Mouse (Mus musculus) heart, embryonic 11.5 days (tissue): ENCODE measurements around the gene Iqsec3. TPM values are rescaled to one million over a fixed set of nuclear protein-coding genes. Genes with fewer than 3 reads are reported as not detected.

Source experiments
- ATAC-seq: fragments of 200-750 bp; cut with Nextera tagmentation; replicated peaks from 2 replicates; pipeline ENCODE4 v1.8.0; 2017; ENCODE audit warnings: moderate library complexity; ENCODE audit not compliant: insufficient number of reproducible peaks, low FRiP score, low TSS enrichment
- H3K27ac ChIP-seq: fragments of 300-500 bp; sonication (generic); 2 replicates; pipeline ENCODE4 v1.5.1; 2014; ENCODE audit warnings: mild to moderate bottlenecking, low read depth, low read length
- H3K27me3 ChIP-seq: fragments of 300-500 bp; sonication (generic); 2 replicates; pipeline ENCODE4 v1.6.1; 2014; ENCODE audit warnings: mild to moderate bottlenecking, low read length, mixed read lengths; ENCODE audit not compliant: control insufficient read depth, insufficient read depth
- H3K36me3 ChIP-seq: fragments of 300-500 bp; sonication (generic); 2 replicates; pipeline ENCODE4 v1.6.1; 2014; ENCODE audit warnings: mild to moderate bottlenecking, low read length, moderate library complexity, mixed read lengths; ENCODE audit not compliant: control insufficient read depth, insufficient read depth
- H3K4me1 ChIP-seq: fragments of 300-500 bp; sonication (generic); 2 replicates; pipeline ENCODE4 v1.6.1; 2014; ENCODE audit warnings: low read length; ENCODE audit not compliant: control insufficient read depth, insufficient read depth
- H3K4me2 ChIP-seq: fragments of 300-500 bp; sonication (generic); 2 replicates; pipeline ENCODE4 v1.6.1; 2014; ENCODE audit warnings: mild to moderate bottlenecking, moderate library complexity
- H3K4me3 ChIP-seq: fragments of 300-500 bp; sonication (generic); 2 replicates; pipeline ENCODE4 v1.5.1; 2014; ENCODE audit warnings: low read depth, low read length
- H3K9ac ChIP-seq: fragments of 300-500 bp; sonication (generic); 2 replicates; pipeline ENCODE4 v1.6.1; 2014; ENCODE audit warnings: mild to moderate bottlenecking, low read depth, low read length, moderate library complexity
- H3K9me3 ChIP-seq: fragments of 300-500 bp; sonication (generic); replicated peaks from 2 replicates; pipeline ENCODE4 v1.6.1; 2016; ENCODE audit warnings: low read length; ENCODE audit not compliant: control insufficient read depth
- WGBS: fragments of 180-500 bp; shearing (Covaris S2); extraction: QIAGEN DNeasy Blood & Tissue Kit; methylation state at CpG from one replicate; pipeline ENCODE4 v1.1.7; 2014; ENCODE audit not compliant: insufficient replicate concordance; 5-methylcytosine and 5-hydroxymethylcytosine counted together
- polyA plus RNA-seq: library from polyadenylated mRNA; unstranded; fragments of >200 nt; fragmentation: Nextera tagmentation; extraction: Ambion mirVana; gene quantifications from 2 replicates; pipeline ENCODE4 v1.2.1, GENCODE M21; 2014

Gene Iqsec3
- polyA plus RNA-seq, 1 experiment from 2014 or later: 0.04 TPM

GRCm38 (mm10) chr6:121508266-121508665, 34.8 kb upstream of the Iqsec3 start:
- H3K27ac ChIP-seq: no peak overlapping the region
- H3K36me3 ChIP-seq: no peaks in the 10 kb centered on the region
- 69% methylated on average over 5 of the region's 5 CpGs for WGBS
- H3K9ac ChIP-seq: no peak overlapping the region
- H3K4me2 ChIP-seq: no peak overlapping the region
- no peaks in the 10 kb centered on the region for H3K27me3 ChIP-seq
- no peak overlapping the region for H3K4me3 ChIP-seq
- no peaks in the 10 kb centered on the region for H3K4me1 ChIP-seq
- H3K9me3 ChIP-seq: no peaks in the 10 kb centered on the region
- ATAC-seq: no peak

GRCm38 (mm10) chr6:121501044-121501638, 27.7 kb upstream of the Iqsec3 start:
- no peak for ATAC-seq

DNA sequence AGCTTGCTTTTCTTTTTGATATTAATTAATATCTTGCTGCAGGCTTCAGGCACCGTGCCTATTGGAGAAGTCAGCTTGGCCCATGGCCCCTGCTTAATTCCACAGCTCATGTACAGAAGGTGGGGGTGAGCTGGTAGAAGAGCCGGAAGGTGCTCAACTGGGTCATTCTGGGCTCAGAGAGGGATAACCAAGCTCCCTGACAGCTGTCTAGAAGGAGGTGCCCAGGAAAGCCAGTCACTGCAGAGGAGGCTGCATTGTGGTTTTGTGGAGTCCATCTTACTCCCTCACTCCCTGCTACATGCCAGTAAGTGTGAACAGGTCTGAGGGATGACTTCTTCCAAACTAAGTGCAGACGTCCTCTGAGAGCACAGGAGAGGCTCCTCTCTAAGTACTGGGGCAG, 26.4 kb upstream of the Iqsec3 start:
- Histone ChIP-seq H3K4me1 (no peaks in the 10 kb centered on the region), H3K9me3 (no peaks in the 10 kb centered on the region), H3K4me3 (no peak overlapping the region), H3K27ac (no peak overlapping the region), H3K27me3 (0 out of 2 replicates have a peak, but pooled peaks cover 2% of the 10 kb centered on the region), H3K4me2 (no peak overlapping the region), H3K9ac (no peak overlapping the region), H3K36me3 (no peaks in the 10 kb centered on the region)
- WGBS: 60% methylated on average over 3 of the region's 3 CpGs
- no peak for ATAC-seq

More at GRCm38 (mm10) chr6:121501044-121501638, 27.7 kb upstream of the Iqsec3 start:
- Histone ChIP-seq H3K4me3 (no peak overlapping the region), H3K27ac (no peak overlapping the region), H3K36me3 (no peaks in the 10 kb centered on the region), H3K27me3 (0 out of 2 replicates have a peak, but pooled peaks cover 2% of the 10 kb centered on the region), H3K4me1 (no peaks in the 10 kb centered on the region), H3K9ac (no peak overlapping the region), H3K4me2 (no peak overlapping the region), H3K9me3 (no peaks in the 10 kb centered on the region)
- WGBS: 60% methylated on average over 3 of the region's 3 CpGs

GRCm38 (mm10) chr6:121498819-121499535, 25.5 kb upstream of the Iqsec3 start:
- H3K4me3 ChIP-seq: no peak overlapping the region

GRCm38 (mm10) chr6:121495606-121496005, 22.1 kb upstream of the Iqsec3 start:
- H3K4me1 ChIP-seq: no peaks in the 10 kb centered on the region
- ATAC-seq: no peak
- H3K4me3 ChIP-seq: no peak overlapping the region
- H3K27ac ChIP-seq: no peak overlapping the region
- H3K9me3 ChIP-seq: no peaks in the 10 kb centered on the region
- H3K36me3 ChIP-seq: no peaks in the 10 kb centered on the region
- no peak overlapping the region for H3K4me2 ChIP-seq
- no peak overlapping the region for H3K9ac ChIP-seq
- 55% methylated on average over 7 of the region's 7 CpGs for WGBS
- H3K27me3 ChIP-seq: 0 out of 2 replicates have a peak, but pooled peaks cover 2% of the 10 kb centered on the region

More at GRCm38 (mm10) chr6:121498819-121499535, 25.5 kb upstream of the Iqsec3 start:
- 18% methylated on average over 9 of the region's 9 CpGs for WGBS
- Histone ChIP-seq H3K9ac (no peak overlapping the region), H3K36me3 (no peaks in the 10 kb centered on the region), H3K9me3 (no peaks in the 10 kb centered on the region), H3K4me2 (no peak overlapping the region), H3K27ac (no peak overlapping the region), H3K4me1 (no peaks in the 10 kb centered on the region), H3K27me3 (0 out of 2 replicates have a peak, but pooled peaks cover 2% of the 10 kb centered on the region)
- no peak for ATAC-seq

- 73% methylated on average over 1 of the region's 1 CpGs for WGBS
These were observed 21.5 kb upstream of the Iqsec3 start for GRCm38 (mm10) chr6:121495026-121495425.

DNA sequence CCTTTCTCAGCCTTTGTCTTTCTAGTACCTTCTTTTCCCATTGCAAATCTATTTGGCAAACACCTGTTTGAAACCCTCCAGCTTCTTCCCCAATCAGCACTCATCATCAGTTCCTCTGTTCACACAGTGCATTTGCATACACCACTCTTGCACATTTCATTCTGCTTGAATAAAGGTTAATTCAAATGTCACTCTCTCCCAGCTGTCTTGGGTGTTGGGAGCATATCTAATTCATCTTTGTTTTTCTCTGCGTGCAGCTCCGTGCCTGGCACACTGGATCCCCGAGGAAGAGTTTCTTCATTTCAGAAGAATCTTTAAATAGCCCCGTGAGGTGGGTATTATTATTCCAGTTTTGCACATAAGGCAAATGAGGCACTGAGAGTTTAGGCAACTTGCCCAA, 20.8 kb upstream of the Iqsec3 start:
- Histone ChIP-seq H3K36me3 (no peaks in the 10 kb centered on the region), H3K9me3 (no peaks in the 10 kb centered on the region), H3K27ac (no peak overlapping the region), H3K9ac (no peak overlapping the region), H3K27me3 (0 out of 2 replicates have a peak, but pooled peaks cover 2% of the 10 kb centered on the region), H3K4me3 (no peak overlapping the region), H3K4me1 (no peaks in the 10 kb centered on the region), H3K4me2 (no peak overlapping the region)
- ATAC-seq: no peak
- 73% methylated on average over 4 of the region's 4 CpGs for WGBS

More at GRCm38 (mm10) chr6:121495026-121495425, 21.5 kb upstream of the Iqsec3 start:
- 0 out of 2 replicates have a peak, but pooled peaks cover 2% of the 10 kb centered on the region for H3K27me3 ChIP-seq
- H3K4me3 ChIP-seq: no peak overlapping the region
- no peaks in the 10 kb centered on the region for H3K4me1 ChIP-seq
- H3K4me2 ChIP-seq: no peak overlapping the region
- H3K36me3 ChIP-seq: no peaks in the 10 kb centered on the region
- ATAC-seq: no peak
- no peak overlapping the region for H3K27ac ChIP-seq
- H3K9me3 ChIP-seq: no peaks in the 10 kb centered on the region
- H3K9ac ChIP-seq: no peak overlapping the region

GRCm38 (mm10) chr6:121491339-121491738, 17.9 kb upstream of the Iqsec3 start:
- Histone ChIP-seq H3K9me3 (no peaks in the 10 kb centered on the region), H3K36me3 (no peaks in the 10 kb centered on the region), H3K9ac (no peak overlapping the region), H3K27ac (no peak overlapping the region), H3K27me3 (no peaks in the 10 kb centered on the region), H3K4me1 (no peaks in the 10 kb centered on the region), H3K4me2 (no peak overlapping the region), H3K4me3 (no peak overlapping the region)
- ATAC-seq: no peak
- 83% methylated on average over 5 of the region's 5 CpGs for WGBS
